Mouse (Mus musculus): ENCODE measurements around the gene Map3k14. TPM values are rescaled to one million over a fixed set of nuclear protein-coding genes. Genes with fewer than 3 reads are reported as not detected.

Gene Map3k14
- total and polyA plus RNA-seq, 2 experiments from 2014 or later, result 1.3 to 9.4 TPM

DNA sequence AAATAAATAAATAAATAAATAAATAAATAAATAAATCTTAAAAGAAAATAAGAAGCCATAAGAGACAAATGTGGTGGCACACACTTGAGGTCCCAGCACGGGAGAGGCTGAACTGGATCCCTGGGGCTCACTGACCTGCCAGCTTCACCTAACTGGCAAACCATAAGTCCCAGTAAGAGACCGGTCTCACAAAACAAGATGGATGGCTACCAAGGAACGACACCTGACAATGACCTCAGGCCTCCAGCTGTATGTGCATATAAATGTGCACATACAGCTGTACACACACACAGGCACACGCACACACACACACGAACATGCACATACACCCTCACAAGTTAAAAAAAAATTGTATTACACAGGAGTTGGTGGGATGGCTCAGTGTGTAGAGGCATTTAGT, 19.6 kb upstream of the Map3k14 start:
- no peaks in the 10 kb centered on the region for H3K9me3 ChIP-seq (replicated peaks; ENCODE audit: control insufficient read depth, low read length)
- DNase-seq (ENCODE audit: low spot score), result no peak
- no peak overlapping the region for H3K9ac ChIP-seq (replicated peaks; ENCODE audit: low read depth, low read length)
- 92% methylated on average over 5 of the region's 5 CpGs for WGBS
- ATAC-seq (ENCODE audit: insufficient read depth, low read depth), result no peak
- no peaks in the 10 kb centered on the region for H3K36me3 ChIP-seq (replicated peaks; ENCODE audit: control insufficient read depth, insufficient read depth, low read length)
- H3K27ac ChIP-seq (ENCODE audit: low read depth), result no peak overlapping the region
- TF ChIP-seq EP300 (IDR thresholded peaks at IDR 0.05; ENCODE audit: low read depth) (no peak), CTCF (IDR thresholded peaks at IDR 0.05; ENCODE audit: low read depth) (no peak)
- no peaks in the 10 kb centered on the region; the same call in 1 of the 2 replicates for H3K4me1 ChIP-seq (ENCODE audit: control insufficient read depth, insufficient read depth)
- no peaks in the 10 kb centered on the region for H3K27me3 ChIP-seq (ENCODE audit: control insufficient read depth, insufficient read depth, low read length)
- H3K4me2 ChIP-seq (ENCODE audit: low read depth, low read length), result no peak overlapping the region
- no peak overlapping the region for H3K4me3 ChIP-seq (ENCODE audit: low read depth, low read length)

DNA sequence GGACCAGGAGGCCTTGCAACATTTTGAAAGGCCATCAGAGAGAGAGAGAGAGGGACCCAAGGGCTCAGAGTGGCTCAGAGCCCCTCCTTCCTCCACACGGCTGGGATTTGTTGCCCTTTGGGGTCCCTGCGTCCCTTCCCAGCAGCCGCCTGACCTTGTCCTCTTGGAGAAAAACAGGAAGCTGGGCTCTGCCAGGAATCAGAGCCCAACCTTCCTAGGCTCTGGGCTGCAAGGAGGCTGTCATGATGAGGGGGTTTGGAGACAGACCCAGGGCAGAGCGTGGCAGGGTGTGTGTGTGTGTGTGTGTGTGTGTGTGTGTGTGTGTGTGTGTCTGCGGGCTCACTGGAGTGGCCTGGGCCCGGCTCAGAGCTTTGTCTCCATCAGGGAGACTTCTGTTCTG, 18.7 kb upstream of the Map3k14 start:
- H3K9me3 ChIP-seq (replicated peaks; ENCODE audit: control insufficient read depth, low read length), result no peaks in the 10 kb centered on the region
- H3K4me1 ChIP-seq (ENCODE audit: control insufficient read depth, insufficient read depth), result no peaks in the 10 kb centered on the region; the same call in 1 of the 2 replicates
- H3K9ac ChIP-seq (replicated peaks; ENCODE audit: low read depth, low read length), result no peak overlapping the region
- H3K36me3 ChIP-seq (replicated peaks; ENCODE audit: control insufficient read depth, insufficient read depth, low read length), result no peaks in the 10 kb centered on the region
- no peak overlapping the region for H3K4me3 ChIP-seq (ENCODE audit: low read depth, low read length)
- H3K27ac ChIP-seq (ENCODE audit: low read depth), result peak overlapping the region; percentile 44
- ATAC-seq (ENCODE audit: insufficient read depth, low read depth) (peak; percentile 60), DNase-seq (ENCODE audit: low spot score) (peak; percentile 43)
- no peak for TF ChIP-seq CTCF (IDR thresholded peaks at IDR 0.05; ENCODE audit: low read depth)
- TF ChIP-seq EP300 (IDR thresholded peaks at IDR 0.05; ENCODE audit: low read depth), result no peak
- H3K4me2 ChIP-seq (ENCODE audit: low read depth, low read length), result no peak overlapping the region
- no peaks in the 10 kb centered on the region for H3K27me3 ChIP-seq (ENCODE audit: control insufficient read depth, insufficient read depth, low read length)
- 26% methylated on average over 6 of the region's 6 CpGs for WGBS

DNA sequence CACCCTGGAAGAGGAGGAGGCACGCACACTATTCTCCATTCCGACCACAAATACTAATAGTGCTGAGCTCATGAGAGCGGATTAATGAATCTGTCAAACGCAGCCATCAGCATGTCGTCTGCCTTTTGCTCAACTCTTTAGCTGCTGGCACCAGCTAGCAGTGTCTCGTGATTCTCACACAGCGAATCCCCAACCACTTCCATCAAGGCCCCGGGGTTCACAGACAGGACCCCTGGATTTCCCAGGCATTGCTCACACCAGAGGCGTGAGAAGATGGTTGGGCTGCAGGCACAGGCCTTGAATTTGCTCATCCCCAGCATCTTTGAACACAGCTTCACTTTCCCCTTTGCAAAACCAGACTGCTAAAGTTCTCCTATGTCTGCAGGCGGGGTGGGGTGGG, 18.0 kb upstream of the Map3k14 start:
- Histone ChIP-seq H3K4me2 (ENCODE audit: low read depth, low read length) (no peak overlapping the region), H3K36me3 (replicated peaks; ENCODE audit: control insufficient read depth, insufficient read depth, low read length) (no peaks in the 10 kb centered on the region), H3K9me3 (replicated peaks; ENCODE audit: control insufficient read depth, low read length) (no peaks in the 10 kb centered on the region), H3K4me3 (ENCODE audit: low read depth, low read length) (no peak overlapping the region), H3K9ac (replicated peaks; ENCODE audit: low read depth, low read length) (no peak overlapping the region), H3K27ac (ENCODE audit: low read depth) (peak overlapping the region; percentile 44; the same call in 1 of the 2 replicates), H3K4me1 (ENCODE audit: control insufficient read depth, insufficient read depth) (no peaks in the 10 kb centered on the region; the same call in 1 of the 2 replicates), H3K27me3 (ENCODE audit: control insufficient read depth, insufficient read depth, low read length) (no peaks in the 10 kb centered on the region)
- no peak for TF ChIP-seq CTCF (IDR thresholded peaks at IDR 0.05; ENCODE audit: low read depth)
- TF ChIP-seq EP300 (IDR thresholded peaks at IDR 0.05; ENCODE audit: low read depth), result no peak
- 83% methylated on average over 10 of the region's 10 CpGs for WGBS
- DNase-seq (ENCODE audit: low spot score) (no peak), ATAC-seq (ENCODE audit: insufficient read depth, low read depth) (no peak)

DNA sequence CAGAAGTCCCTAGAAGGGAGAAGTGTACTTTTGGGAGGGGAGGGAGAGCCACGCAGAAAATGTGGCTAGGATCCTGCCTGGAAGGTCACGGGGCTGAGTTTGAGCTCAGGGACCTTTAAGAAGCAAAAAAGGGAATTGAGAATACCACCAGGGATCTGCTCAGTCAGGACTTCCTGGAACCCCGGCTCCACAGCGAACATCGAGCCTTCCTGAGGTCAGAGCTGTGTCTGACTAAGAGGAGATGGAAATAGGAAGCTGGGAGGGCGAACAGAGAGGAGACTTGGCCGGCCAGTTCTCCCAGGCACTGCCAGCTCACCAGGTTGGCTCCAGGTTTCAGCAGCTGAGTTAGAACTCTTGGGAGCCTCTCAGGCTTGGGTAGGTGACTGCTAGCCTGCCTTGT, 14.5 kb upstream of the Map3k14 start:
- Histone ChIP-seq H3K27ac (ENCODE audit: low read depth) (no peak overlapping the region), H3K4me1 (ENCODE audit: control insufficient read depth, insufficient read depth) (no peaks in the 10 kb centered on the region; the same call in 1 of the 2 replicates), H3K27me3 (ENCODE audit: control insufficient read depth, insufficient read depth, low read length) (no peaks in the 10 kb centered on the region), H3K4me2 (ENCODE audit: low read depth, low read length) (no peak overlapping the region), H3K9me3 (replicated peaks; ENCODE audit: control insufficient read depth, low read length) (no peaks in the 10 kb centered on the region), H3K36me3 (replicated peaks; ENCODE audit: control insufficient read depth, insufficient read depth, low read length) (no peaks in the 10 kb centered on the region), H3K4me3 (ENCODE audit: low read depth, low read length) (no peak overlapping the region), H3K9ac (replicated peaks; ENCODE audit: low read depth, low read length) (no peak overlapping the region)
- 40% methylated on average over 7 of the region's 7 CpGs for WGBS
- DNase-seq (ENCODE audit: low spot score) (no peak), ATAC-seq (ENCODE audit: insufficient read depth, low read depth) (no peak)
- TF ChIP-seq EP300 (IDR thresholded peaks at IDR 0.05; ENCODE audit: low read depth), result no peak
- no peak for TF ChIP-seq CTCF (IDR thresholded peaks at IDR 0.05; ENCODE audit: low read depth)

DNA sequence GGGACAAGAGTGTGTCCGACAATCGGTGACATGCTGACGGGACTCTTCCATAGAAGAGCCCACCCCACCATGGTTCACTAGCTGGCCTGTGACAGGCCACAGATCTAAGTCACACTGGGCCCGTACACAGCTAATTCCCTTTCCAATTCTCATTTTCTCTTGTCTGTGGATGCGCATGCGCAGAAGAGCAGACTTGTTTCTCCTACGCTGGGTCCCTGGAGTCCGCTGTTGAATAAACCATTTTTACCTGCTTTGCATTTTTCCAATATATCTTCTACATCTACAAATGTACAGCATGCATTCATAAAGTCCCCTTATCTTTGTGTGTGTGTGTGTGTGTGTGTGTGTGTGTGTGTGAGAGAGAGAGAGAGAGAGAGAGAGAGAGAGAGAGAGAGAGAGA, 9.2 kb upstream of the Map3k14 start:
- H3K27ac ChIP-seq (ENCODE audit: low read depth), result no peak overlapping the region
- H3K36me3 ChIP-seq (replicated peaks; ENCODE audit: control insufficient read depth, insufficient read depth, low read length), result no peaks in the 10 kb centered on the region
- H3K27me3 ChIP-seq (ENCODE audit: control insufficient read depth, insufficient read depth, low read length), result no peaks in the 10 kb centered on the region
- no peak for TF ChIP-seq EP300 (IDR thresholded peaks at IDR 0.05; ENCODE audit: low read depth)
- no peak for TF ChIP-seq CTCF (IDR thresholded peaks at IDR 0.05; ENCODE audit: low read depth)
- H3K9me3 ChIP-seq (replicated peaks; ENCODE audit: control insufficient read depth, low read length), result no peaks in the 10 kb centered on the region
- no peak overlapping the region for H3K9ac ChIP-seq (replicated peaks; ENCODE audit: low read depth, low read length)
- H3K4me3 ChIP-seq (ENCODE audit: low read depth, low read length), result no peak overlapping the region
- no peak for ATAC-seq (ENCODE audit: insufficient read depth, low read depth)
- no peaks in the 10 kb centered on the region for H3K4me1 ChIP-seq (ENCODE audit: control insufficient read depth, insufficient read depth)
- WGBS, result 87% methylated on average over 8 of the region's 8 CpGs
- no peak overlapping the region for H3K4me2 ChIP-seq (ENCODE audit: low read depth, low read length)
- no peak for DNase-seq (ENCODE audit: low spot score)

DNA sequence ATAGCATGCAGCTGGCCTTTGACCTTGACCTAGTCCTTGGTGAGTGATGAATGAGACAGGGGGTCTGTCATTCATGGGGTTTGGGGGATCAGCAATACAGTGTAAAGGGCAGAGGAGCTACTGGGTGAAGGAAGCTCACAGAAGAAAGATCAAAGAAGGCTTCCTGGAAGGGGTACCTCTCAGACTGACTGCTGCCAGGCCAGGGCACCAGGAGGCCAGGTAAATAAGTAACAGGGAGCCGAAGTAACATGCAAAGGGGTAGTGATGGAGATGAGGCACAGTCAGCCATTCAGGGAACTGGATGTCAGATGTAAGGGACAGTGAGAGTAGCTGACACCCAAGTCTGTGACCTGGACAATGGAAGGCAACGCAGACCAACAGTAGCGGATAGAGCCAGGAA, 5.6 kb upstream of the Map3k14 start:
- no peak overlapping the region for H3K4me2 ChIP-seq (ENCODE audit: low read depth, low read length)
- 87% methylated on average over 3 of the region's 3 CpGs for WGBS
- H3K9ac ChIP-seq (replicated peaks; ENCODE audit: low read depth, low read length), result no peak overlapping the region
- H3K36me3 ChIP-seq (replicated peaks; ENCODE audit: control insufficient read depth, insufficient read depth, low read length), result no peaks in the 10 kb centered on the region
- TF ChIP-seq EP300 (IDR thresholded peaks at IDR 0.05; ENCODE audit: low read depth) (no peak), CTCF (IDR thresholded peaks at IDR 0.05; ENCODE audit: low read depth) (no peak)
- ATAC-seq (ENCODE audit: insufficient read depth, low read depth) (no peak), DNase-seq (ENCODE audit: low spot score) (no peak)
- H3K27ac ChIP-seq (ENCODE audit: low read depth), result no peak overlapping the region
- H3K27me3 ChIP-seq (ENCODE audit: control insufficient read depth, insufficient read depth, low read length), result no peaks in the 10 kb centered on the region
- H3K9me3 ChIP-seq (replicated peaks; ENCODE audit: control insufficient read depth, low read length), result no peaks in the 10 kb centered on the region
- peaks cover 5% of the 10 kb centered on the region; the same call in 1 of the 2 replicates for H3K4me1 ChIP-seq (ENCODE audit: control insufficient read depth, insufficient read depth)
- H3K4me3 ChIP-seq (ENCODE audit: low read depth, low read length), result no peak overlapping the region
